Mouse (Mus musculus): ENCODE data around the gene Itpr3.
A peak's percentile ranks its signal among the peaks of the same experiment; 100 is the strongest.

Itpr3 gene

GRCm38 (mm10) chr17:27144152-27144551 is 87.0 kb downstream of the Itpr3 start:
- no peak for DNase-seq (ENCODE audit: low spot score)

GRCm38 (mm10) chr17:27146323-27146923 is 89.3 kb downstream of the Itpr3 start:
- DNase-seq (ENCODE audit: low spot score): no peak

GRCm38 (mm10) chr17:27150871-27151270 is 93.8 kb downstream of the Itpr3 start:
- no peak for DNase-seq (ENCODE audit: low spot score)

- peak; percentile 36 for DNase-seq (ENCODE audit: low spot score)
These were observed 94.3 kb downstream of the Itpr3 start for GRCm38 (mm10) chr17:27151411-27151810.

- no peak for DNase-seq (ENCODE audit: low spot score)
These were observed 96.0 kb downstream of the Itpr3 start for GRCm38 (mm10) chr17:27152976-27153723.

- peak; percentile 36 for DNase-seq (ENCODE audit: low spot score)
These were observed 96.7 kb downstream of the Itpr3 start for GRCm38 (mm10) chr17:27153773-27154193.

GRCm38 (mm10) chr17:27154256-27154655 is 97.2 kb downstream of the Itpr3 start:
- DNase-seq (ENCODE audit: low spot score): no peak

GRCm38 (mm10) chr17:27154881-27155280 is 97.8 kb downstream of the Itpr3 start:
- DNase-seq (ENCODE audit: low spot score): no peak

- DNase-seq (ENCODE audit: low spot score): no peak
These were observed 98.6 kb downstream of the Itpr3 start for GRCm38 (mm10) chr17:27155752-27156151.

- DNase-seq (ENCODE audit: low spot score): no peak
These were observed 101.3 kb downstream of the Itpr3 start for GRCm38 (mm10) chr17:27158439-27158838.

GRCm38 (mm10) chr17:27159169-27159568 is 102.1 kb downstream of the Itpr3 start:
- DNase-seq (ENCODE audit: low spot score): no peak

- no peak for DNase-seq (ENCODE audit: low spot score)
These were observed 103.8 kb downstream of the Itpr3 start for GRCm38 (mm10) chr17:27160905-27161304.

- DNase-seq (ENCODE audit: low spot score): peak; percentile 36
These were observed 108.1 kb downstream of the Itpr3 start for GRCm38 (mm10) chr17:27165054-27165773.

GRCm38 (mm10) chr17:27166901-27167300 is 109.8 kb downstream of the Itpr3 start:
- no peak for DNase-seq (ENCODE audit: low spot score)

GRCm38 (mm10) chr17:27167545-27167944 is 110.4 kb downstream of the Itpr3 start, which contains the start of gene Ip6k3:
Gene Ip6k3, minus strand, starts transcription at chr17:27167795.
- DNase-seq (ENCODE audit: low spot score): no peak

- DNase-seq (ENCODE audit: low spot score): no peak
These were observed 111.5 kb downstream of the Itpr3 start for GRCm38 (mm10) chr17:27168569-27168968.

GRCm38 (mm10) chr17:27169952-27170695 is 113.0 kb downstream of the Itpr3 start:
- DNase-seq (ENCODE audit: low spot score): no peak

GRCm38 (mm10) chr17:27171121-27171520 is 114.0 kb downstream of the Itpr3 start:
- DNase-seq (ENCODE audit: low spot score): no peak

All from urinary bladder, postnatal 25 days (tissue).